Mouse (Mus musculus): Measurements from ENCODE around the gene Bcas3.

Gene Bcas3

DNA sequence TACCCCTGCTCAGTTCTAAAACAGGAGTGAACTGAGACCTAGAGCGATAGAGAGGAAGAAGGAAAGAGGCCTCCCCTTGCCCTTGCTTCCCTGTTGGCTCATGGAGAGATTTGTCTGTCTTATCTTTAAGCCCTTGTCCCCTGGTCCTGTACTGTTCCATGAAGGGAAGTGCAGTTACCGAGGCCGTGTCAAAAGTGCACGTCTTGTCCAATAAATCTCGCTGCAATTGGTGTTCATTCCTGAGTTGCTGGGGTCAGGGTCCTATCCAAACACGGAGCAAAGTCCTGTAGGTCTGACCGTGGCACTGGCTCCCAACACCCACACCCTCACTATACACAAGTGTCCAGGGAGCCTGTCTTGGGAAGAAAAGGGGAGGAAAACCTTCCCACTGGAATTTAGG lies 472.9 kb downstream of the Bcas3 start:
- no peak for DNase-seq (ENCODE audit: low read depth in 1 of 2, low spot score in 2 of 2)

- no peak for DNase-seq (ENCODE audit: low read depth in 1 of 2, low spot score in 2 of 2)
These were observed 474.4 kb downstream of the Bcas3 start for GRCm38 (mm10) chr11:85827342-85827741.

DNA sequence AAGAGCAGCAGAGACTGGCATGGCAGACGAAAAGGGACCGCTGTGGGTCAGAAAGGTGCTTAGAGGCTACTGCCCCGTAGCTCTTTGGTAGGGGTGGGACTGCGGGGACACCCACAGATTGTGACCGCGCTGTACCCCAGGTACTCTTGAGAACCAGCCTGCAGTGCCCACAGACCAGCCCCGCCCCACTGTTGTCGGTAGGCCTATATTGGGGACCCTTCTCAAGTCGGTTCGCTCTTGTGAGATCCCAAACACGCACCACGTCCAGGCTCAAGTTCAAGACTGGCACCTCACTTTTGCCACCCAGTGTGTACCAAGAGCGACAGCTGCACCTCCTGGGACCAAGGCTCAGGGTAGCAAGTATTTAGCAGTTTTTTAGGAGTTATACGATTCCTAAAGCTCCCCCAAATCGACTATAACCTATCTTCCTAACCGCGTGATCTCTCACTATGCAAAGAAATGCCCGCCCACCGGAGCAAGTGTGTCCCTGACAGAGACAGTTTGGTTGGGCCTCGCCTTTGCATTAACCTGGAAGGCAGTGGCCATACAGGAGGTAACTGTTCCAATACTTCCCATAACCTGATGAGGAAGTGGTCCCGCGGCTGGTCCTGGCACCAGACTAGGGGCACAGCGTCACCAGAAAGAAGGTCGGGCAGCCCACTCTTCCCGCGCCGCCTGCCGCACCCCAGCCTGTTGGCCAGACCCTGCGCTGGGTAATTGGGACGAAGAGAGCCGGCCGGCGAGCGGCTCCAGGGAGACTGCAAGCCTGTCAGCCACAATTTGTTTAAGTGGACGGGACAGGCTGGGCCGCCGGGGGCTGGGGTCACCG lies 475.9 kb downstream of the Bcas3 start:
- no peak for DNase-seq (ENCODE audit: low read depth in 1 of 2, low spot score in 2 of 2)

DNA sequence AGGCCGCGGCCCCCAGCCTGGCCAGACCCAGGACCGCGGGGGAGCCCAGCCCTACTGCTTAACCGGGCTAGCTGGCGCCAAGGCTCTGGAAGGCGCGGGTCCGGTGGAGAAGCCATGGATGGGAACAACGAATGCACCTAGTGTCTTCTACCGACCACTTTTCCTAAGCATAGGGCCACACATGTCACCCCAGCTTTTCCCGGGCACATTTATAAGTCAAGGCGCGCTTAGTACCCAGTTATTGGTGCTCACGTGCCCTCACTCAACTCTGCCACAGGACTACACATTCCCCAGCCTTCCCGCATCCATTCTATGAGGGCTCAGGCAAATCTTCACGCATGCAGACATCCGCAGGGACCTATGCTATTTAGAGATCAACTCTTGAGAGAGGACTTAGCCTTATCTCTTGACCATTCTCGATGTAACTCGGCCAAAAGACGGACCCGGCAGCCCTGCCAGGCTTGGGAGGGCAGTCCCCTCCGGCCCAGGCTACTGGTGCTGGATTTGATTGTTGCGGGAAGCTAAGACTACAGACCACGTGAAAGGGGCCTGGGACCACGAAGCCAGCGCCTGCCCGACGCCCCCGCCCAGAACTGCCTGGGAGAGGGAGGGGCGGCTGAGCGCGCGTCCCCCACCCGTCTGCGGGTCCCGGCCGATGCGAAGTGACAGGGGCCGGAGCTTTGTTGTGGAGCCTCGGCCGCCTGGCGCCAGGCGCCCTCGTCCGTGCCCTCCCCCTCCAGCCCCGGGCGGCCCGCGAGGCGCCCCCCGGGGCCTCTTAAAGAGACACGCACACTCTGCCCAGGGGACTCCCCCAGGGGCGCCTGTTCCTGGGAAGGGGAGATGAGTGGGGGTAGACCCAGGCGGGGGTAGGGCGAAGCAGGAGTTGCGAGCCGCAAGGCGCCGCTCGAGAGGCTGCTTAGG lies 476.8 kb downstream of the Bcas3 start:
- no peak for DNase-seq (ENCODE audit: low read depth in 1 of 2, low spot score in 2 of 2)

GRCm38 (mm10) chr11:85830901-85831341 lies 478.0 kb downstream of the Bcas3 start:
- no peak for DNase-seq (ENCODE audit: low read depth in 1 of 2, low spot score in 2 of 2)

DNA sequence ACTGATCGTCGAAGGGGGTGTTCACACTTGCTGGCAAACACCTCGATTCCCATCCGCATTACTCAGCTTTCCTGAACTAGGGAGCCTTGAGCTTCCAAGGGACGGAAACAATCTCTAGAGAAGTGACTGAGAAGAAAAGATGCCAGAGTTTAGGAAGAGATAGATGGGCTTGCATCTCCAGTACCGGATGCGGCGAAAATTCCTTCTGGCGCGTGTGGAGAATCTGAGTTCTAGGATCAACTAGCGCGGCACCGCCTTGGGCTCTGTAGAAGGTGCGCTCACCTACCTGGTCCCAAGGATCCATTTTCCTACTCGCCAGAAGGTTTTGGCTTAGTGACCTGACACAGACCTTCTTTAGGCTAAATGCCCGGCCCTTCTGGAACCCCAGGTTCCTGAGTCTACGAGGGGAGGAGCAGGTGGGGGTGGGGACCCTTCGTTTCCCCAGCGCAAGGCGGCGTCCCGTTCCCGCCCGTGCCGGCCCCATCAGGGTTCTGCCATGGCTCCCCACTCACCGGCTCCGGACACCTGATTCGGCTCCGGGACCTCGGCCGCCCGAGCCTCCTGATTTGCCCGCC lies 478.8 kb downstream of the Bcas3 start:
- no peak for DNase-seq (ENCODE audit: low read depth in 1 of 2, low spot score in 2 of 2)

- DNase-seq (ENCODE audit: low read depth in 1 of 2, low spot score in 2 of 2): no peak
These were observed 479.4 kb downstream of the Bcas3 start, which contains the start of gene Tbx2 for GRCm38 (mm10) chr11:85832231-85832924. Gene Tbx2, plus strand, starts transcription at chr11:85832551.

- no peak for DNase-seq (ENCODE audit: low read depth in 1 of 2, low spot score in 2 of 2)
These were observed 480.1 kb downstream of the Bcas3 start for GRCm38 (mm10) chr11:85833081-85833521.

DNA sequence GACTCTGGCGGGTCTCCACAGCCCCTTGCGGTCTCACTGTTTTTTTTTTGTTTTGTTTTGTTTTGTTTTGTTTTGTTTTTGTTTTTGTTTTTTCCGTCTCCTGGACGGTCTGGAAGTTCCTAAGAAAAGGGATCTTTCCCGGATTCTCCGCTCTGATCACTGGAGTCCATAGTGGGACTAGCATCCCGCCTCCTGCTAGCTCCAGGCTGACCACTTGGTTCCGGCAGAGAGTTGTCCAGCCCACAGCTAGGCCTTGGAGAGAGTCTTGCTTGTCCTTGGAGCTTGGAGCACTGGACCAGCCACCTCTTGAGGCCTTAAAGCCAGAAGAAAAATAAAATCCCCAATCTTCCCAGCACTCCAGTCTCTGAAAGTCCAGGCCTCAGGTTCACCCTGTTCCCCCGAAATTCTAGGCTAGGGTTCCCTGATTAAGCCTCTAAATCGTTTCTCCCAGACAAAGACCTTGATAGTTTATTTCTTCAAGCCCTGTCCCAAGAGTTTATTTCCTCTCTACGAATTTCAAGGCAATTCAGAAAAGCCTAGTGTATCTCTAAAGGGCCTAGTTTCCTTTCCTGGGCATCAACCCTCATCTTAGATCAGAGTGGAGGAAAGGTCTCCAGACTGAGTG lies 480.9 kb downstream of the Bcas3 start:
- no peak for DNase-seq (ENCODE audit: low read depth in 1 of 2, low spot score in 2 of 2)

DNA sequence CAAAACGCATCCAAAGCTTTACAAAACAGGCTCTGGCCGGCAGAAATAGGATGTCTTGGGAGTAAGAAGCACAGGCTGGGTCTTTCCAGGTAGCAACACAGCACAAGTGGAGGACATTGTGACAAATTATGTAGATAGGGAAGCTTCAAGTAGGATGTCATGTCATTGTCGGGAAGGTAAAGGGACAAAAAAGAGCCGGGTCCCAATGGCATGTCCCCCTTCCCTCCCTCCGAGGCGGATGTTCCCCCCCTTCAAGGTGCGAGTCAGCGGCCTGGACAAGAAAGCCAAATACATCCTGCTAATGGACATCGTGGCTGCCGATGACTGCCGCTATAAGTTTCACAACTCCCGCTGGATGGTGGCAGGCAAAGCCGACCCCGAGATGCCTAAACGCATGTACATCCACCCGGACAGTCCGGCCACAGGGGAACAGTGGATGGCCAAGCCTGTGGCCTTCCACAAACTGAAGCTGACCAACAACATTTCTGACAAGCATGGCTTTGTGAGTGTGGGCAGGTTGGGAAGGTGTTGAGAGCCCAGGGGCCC lies 481.5 kb downstream of the Bcas3 start:
- no peak for DNase-seq (ENCODE audit: low read depth in 1 of 2, low spot score in 2 of 2)

DNA sequence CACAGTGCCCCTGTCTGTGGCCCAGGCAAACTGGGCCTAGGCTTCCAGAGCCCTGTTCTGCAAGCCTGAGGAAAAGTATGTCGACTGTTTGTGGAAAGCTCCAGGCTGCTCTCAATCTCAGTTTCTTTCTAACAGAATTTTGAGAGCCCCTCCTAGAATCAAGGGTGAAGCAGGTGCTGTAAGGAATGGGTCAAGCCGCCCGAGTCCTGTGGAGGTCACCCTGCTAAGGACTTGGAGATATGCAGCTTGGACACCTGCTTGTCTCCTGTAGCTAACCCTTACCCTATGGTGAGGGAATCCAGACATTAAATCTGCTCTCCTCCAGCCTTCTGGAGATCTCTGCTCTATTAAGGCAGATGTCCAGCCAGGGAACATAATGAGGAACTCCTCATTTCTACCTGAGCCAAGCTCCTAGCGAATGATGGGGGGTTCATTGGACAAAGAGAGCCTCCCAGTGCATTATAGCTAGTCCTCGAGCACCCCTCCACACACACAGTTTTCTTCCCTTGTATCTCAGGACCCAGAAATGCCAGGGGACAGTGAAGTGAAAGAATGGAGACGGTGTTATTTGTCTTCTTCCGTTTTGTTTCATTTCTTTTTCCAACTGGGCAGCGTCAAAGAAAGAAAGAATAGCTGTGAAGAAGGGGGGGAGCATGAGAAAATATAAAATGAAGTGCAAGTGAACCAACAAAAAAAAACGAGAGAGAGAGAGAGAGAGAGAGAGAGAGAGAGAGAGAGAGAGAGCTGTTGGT lies 482.2 kb downstream of the Bcas3 start:
- DNase-seq (ENCODE audit: low read depth in 1 of 2, low spot score in 2 of 2): no peak

DNA sequence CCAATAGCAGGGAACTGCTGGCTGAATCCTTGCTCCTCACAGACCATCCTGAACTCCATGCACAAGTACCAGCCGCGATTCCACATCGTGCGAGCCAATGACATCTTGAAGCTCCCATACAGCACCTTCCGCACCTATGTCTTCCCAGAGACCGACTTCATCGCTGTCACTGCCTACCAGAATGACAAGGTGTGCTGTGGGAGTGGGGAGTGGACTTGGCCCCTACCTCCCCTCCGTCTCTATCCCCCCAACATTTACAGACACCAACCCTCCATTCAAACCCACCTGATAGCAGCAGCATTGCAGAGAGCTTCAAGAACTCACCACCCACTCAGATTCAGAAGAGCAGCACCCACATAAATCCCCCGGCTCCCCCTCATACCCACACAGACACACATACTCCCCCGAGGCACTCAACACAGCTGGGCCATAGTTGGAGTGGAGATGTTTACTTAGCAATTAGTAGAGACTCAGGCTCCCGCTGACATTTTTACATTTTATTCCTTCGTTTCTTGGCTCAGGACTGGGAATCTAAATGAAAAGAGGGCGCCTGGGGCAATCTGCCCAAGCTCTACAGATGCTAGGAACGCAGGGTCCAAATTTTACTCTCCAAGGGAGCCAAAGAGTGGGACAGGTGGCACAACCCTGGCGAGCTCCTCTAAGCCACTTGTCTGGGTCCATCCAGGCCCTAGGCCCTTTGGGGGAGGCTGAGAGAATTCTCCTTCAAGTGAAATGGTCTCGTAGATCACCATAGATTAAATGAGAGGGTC lies 483.0 kb downstream of the Bcas3 start:
- no peak for DNase-seq (ENCODE audit: low read depth in 1 of 2, low spot score in 2 of 2)

DNA sequence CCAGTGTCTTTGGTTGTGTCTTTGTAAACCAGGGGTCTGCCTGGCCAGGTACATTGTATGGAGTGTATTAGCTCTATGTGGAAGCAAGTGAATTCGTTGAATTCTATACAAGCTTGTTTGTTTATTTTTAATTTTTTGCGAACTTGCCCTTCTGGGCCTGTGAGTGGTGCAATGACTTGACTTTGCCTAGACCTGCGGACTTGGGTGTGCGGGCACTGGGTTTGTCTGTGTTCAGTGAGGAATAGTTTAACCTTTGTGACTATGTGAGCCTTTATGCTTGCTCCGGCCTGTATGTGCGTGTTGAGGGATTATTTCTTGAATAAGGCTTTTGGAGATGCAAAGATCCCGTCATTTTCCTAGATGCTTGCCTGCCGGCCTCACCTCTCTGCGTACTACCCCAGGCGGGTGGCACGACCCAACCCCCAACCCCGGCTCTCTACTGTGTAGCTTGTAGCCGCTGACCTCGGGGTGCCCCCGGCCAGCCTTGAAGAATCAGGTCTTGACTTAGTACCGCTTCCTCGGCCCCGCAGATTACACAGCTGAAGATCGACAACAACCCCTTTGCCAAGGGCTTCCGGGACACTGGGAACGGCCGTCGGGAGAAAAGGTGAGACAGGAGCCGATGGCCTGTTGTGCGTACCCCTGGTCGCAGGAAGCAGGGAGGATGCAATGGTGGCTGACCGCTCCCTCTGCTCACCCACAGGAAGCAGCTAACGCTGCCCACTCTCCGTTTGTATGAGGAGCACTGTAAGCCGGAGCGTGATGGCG lies 483.7 kb downstream of the Bcas3 start:
- no peak for DNase-seq (ENCODE audit: low read depth in 1 of 2, low spot score in 2 of 2)

DNA sequence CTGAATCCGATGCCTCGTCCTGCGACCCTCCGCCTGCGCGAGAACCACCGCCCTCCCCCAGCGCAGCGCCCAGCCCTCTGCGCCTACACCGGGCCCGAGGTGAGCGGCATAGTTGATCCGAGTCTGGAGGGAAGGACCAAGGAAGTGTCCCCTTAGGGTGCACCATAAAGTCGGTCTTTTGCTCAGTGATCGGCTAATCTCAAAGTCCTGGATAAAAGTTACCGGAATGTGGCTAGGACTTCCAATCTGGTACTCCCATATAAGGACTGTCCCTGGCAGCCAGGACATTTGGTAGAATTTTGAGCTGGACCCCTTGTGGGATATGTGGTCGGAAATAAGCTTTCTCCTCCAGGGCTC lies 484.3 kb downstream of the Bcas3 start:
- DNase-seq (ENCODE audit: low read depth in 1 of 2, low spot score in 2 of 2): no peak

GRCm38 (mm10) chr11:85837648-85838423 lies 484.9 kb downstream of the Bcas3 start:
- no peak for DNase-seq (ENCODE audit: low read depth in 1 of 2, low spot score in 2 of 2)

- DNase-seq (ENCODE audit: low read depth in 1 of 2, low spot score in 2 of 2): no peak
These were observed 485.7 kb downstream of the Bcas3 start for GRCm38 (mm10) chr11:85838424-85839257.
